Mouse (Mus musculus): Measurements from ENCODE around the gene Mgarp.
"Not testable (repeated sequence)": the region's sequence is repeated elsewhere in the genome, so short reads cannot be mapped to it uniquely, and the experiment has no call there.

The Mgarp gene

GRCm38 (mm10) chr3:51397700-51398299 lies 1.3 kb upstream of the Mgarp start:
- no peak for DNase-seq (ENCODE audit: low read depth)

GRCm38 (mm10) chr3:51395461-51396145 lies 935 bp downstream of the Mgarp start:
- no peak for DNase-seq (ENCODE audit: low read depth)

GRCm38 (mm10) chr3:51394881-51395280 lies 1.7 kb downstream of the Mgarp start:
- no peak for DNase-seq (ENCODE audit: low read depth)

GRCm38 (mm10) chr3:51393651-51394050 lies 2.9 kb downstream of the Mgarp start:
- no peak for DNase-seq (ENCODE audit: low read depth)

GRCm38 (mm10) chr3:51393018-51393417 lies 3.5 kb downstream of the Mgarp start:
- DNase-seq (ENCODE audit: low read depth): not testable (repeated sequence)

GRCm38 (mm10) chr3:51391591-51391990 lies 4.9 kb downstream of the Mgarp start:
- no peak for DNase-seq (ENCODE audit: low read depth)

- DNase-seq (ENCODE audit: low read depth): no peak
These were observed 5.4 kb downstream of the Mgarp start for GRCm38 (mm10) chr3:51391095-51391494.

GRCm38 (mm10) chr3:51388904-51389303 lies 7.6 kb downstream of the Mgarp start:
- no peak for DNase-seq (ENCODE audit: low read depth)

- DNase-seq (ENCODE audit: low read depth): no peak
These were observed 8.6 kb downstream of the Mgarp start for GRCm38 (mm10) chr3:51387868-51388381.

GRCm38 (mm10) chr3:51387134-51387451 lies 9.4 kb downstream of the Mgarp start:
- no peak for DNase-seq (ENCODE audit: low read depth)

- no peak for DNase-seq (ENCODE audit: low read depth)
These were observed 10.0 kb downstream of the Mgarp start for GRCm38 (mm10) chr3:51386441-51387133.

- no peak for DNase-seq (ENCODE audit: low read depth)
These were observed 13.1 kb downstream of the Mgarp start for GRCm38 (mm10) chr3:51383409-51383808.

GRCm38 (mm10) chr3:51380660-51381014 lies 15.9 kb downstream of the Mgarp start:
- DNase-seq (ENCODE audit: low read depth): no peak

GRCm38 (mm10) chr3:51379786-51380659 lies 16.5 kb downstream of the Mgarp start:
- DNase-seq (ENCODE audit: low read depth): no peak

- no peak for DNase-seq (ENCODE audit: low read depth)
These were observed 17.9 kb downstream of the Mgarp start for GRCm38 (mm10) chr3:51378665-51378946.

GRCm38 (mm10) chr3:51377878-51378664 lies 18.5 kb downstream of the Mgarp start:
- peak; percentile 54 for DNase-seq (ENCODE audit: low read depth)

GRCm38 (mm10) chr3:51375307-51376265 lies 21.0 kb downstream of the Mgarp start:
- peak; percentile 28 for DNase-seq (ENCODE audit: low read depth)

GRCm38 (mm10) chr3:51373544-51373943 lies 23.0 kb downstream of the Mgarp start:
- no peak for DNase-seq (ENCODE audit: low read depth)

GRCm38 (mm10) chr3:51372883-51373282 lies 23.7 kb downstream of the Mgarp start:
- peak; percentile 21 for DNase-seq (ENCODE audit: low read depth)

- no peak for DNase-seq (ENCODE audit: low read depth)
These were observed 24.7 kb downstream of the Mgarp start for GRCm38 (mm10) chr3:51371826-51372225.

GRCm38 (mm10) chr3:51368011-51368410 lies 28.5 kb downstream of the Mgarp start:
- DNase-seq (ENCODE audit: low read depth): no peak
